Mouse (Mus musculus) hindbrain, embryonic 12.5 days (tissue): ENCODE measurements around the gene Ipmk. TPM values are rescaled to one million over a fixed set of nuclear protein-coding genes. Genes with fewer than 3 reads are reported as not detected.

Source experiments
- ATAC-seq: fragments of 200-750 bp; cut with Nextera tagmentation; 2 replicates; pipeline ENCODE4 v1.8.0; 2017; ENCODE audit warnings: moderate TSS enrichment; ENCODE audit not compliant: low FRiP score
- H3K27ac ChIP-seq: fragments of 300-500 bp; sonication (generic); 2 replicates; pipeline ENCODE4 v1.5.1; 2016; ENCODE audit warnings: mild to moderate bottlenecking
- H3K27me3 ChIP-seq: fragments of 300-500 bp; sonication (generic); 2 replicates; pipeline ENCODE4 v1.6.1; 2016; ENCODE audit warnings: mild to moderate bottlenecking
- H3K36me3 ChIP-seq: fragments of 300-500 bp; sonication (generic); 2 replicates; pipeline ENCODE4 v1.6.1; 2016; ENCODE audit warnings: mild to moderate bottlenecking
- H3K4me1 ChIP-seq: fragments of 300-500 bp; sonication (generic); 2 replicates; pipeline ENCODE4 v1.6.1; 2016
- H3K4me2 ChIP-seq: fragments of 300-500 bp; sonication (generic); replicated peaks from 2 replicates; pipeline ENCODE4 v1.6.1; 2016; ENCODE audit warnings: mild to moderate bottlenecking
- H3K4me3 ChIP-seq: fragments of 300-500 bp; sonication (generic); 2 replicates; pipeline ENCODE4 v1.5.1; 2016; ENCODE audit warnings: mild to moderate bottlenecking
- H3K9ac ChIP-seq: fragments of 300-500 bp; sonication (generic); 2 replicates; pipeline ENCODE4 v1.6.1; 2016; ENCODE audit warnings: mild to moderate bottlenecking, moderate library complexity
- H3K9me3 ChIP-seq: fragments of 300-500 bp; sonication (generic); replicated peaks from 2 replicates; pipeline ENCODE4 v1.6.1; 2016; ENCODE audit warnings: mild to moderate bottlenecking
- WGBS: fragments of 180-500 bp; shearing (Covaris S2); methylation state at CpG from one replicate; pipeline ENCODE4 v1.1.7; 2016; 5-methylcytosine and 5-hydroxymethylcytosine counted together
- polyA plus RNA-seq: library from polyadenylated mRNA; unstranded; fragments of >200 nt; fragmentation: Nextera tagmentation; extraction: Ambion mirVana; gene quantifications from 2 replicates; pipeline ENCODE4 v1.2.1, GENCODE M21; 2016

Gene Ipmk
- polyA plus RNA-seq, 1 experiment from 2014 or later: 23.4 TPM

DNA sequence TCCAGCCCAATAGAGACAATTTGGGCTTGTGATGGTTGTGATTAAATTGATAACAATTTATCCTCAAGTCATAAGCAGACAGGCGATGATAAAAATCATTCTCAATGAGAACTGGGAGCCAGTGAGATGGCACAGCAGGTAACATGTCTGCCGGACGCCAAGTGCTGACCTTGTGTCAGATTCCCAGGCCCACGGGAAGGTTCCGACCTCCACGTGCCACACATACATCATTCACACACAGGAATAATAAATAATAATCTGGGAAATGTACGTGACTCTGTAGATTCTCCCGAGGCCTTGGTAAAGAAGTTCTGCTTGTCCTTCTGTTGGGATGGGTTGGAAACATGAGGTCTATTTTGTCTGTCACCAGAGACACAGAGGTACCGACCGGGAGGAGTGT, 20.2 kb upstream of the Ipmk start:
- Histone ChIP-seq H3K4me2 (no peak overlapping the region), H3K36me3 (peaks cover 22% of the 10 kb centered on the region), H3K27ac (no peak overlapping the region), H3K9ac (no peak overlapping the region), H3K4me3 (no peak overlapping the region), H3K9me3 (no peaks in the 10 kb centered on the region), H3K27me3 (no peaks in the 10 kb centered on the region), H3K4me1 (no peaks in the 10 kb centered on the region)
- no peak for ATAC-seq
- 74% methylated on average over 10 of the region's 10 CpGs for WGBS

- Histone ChIP-seq H3K36me3 (peaks cover 26% of the 10 kb centered on the region), H3K27me3 (no peaks in the 10 kb centered on the region), H3K9ac (no peak overlapping the region), H3K4me1 (no peaks in the 10 kb centered on the region), H3K9me3 (no peaks in the 10 kb centered on the region), H3K4me2 (no peak overlapping the region), H3K4me3 (no peak overlapping the region), H3K27ac (no peak overlapping the region)
- 87% methylated on average over 6 of the region's 6 CpGs for WGBS
- no peak for ATAC-seq
Observed at GRCm38 (mm10) chr10:71328382-71328781, 19.2 kb upstream of the Ipmk start.

GRCm38 (mm10) chr10:71328870-71329269, 18.7 kb upstream of the Ipmk start:
- Histone ChIP-seq H3K9ac (no peak overlapping the region), H3K36me3 (peaks cover 26% of the 10 kb centered on the region), H3K4me3 (no peak overlapping the region), H3K27me3 (no peaks in the 10 kb centered on the region), H3K9me3 (no peaks in the 10 kb centered on the region), H3K4me1 (no peaks in the 10 kb centered on the region), H3K4me2 (no peak overlapping the region), H3K27ac (no peak overlapping the region)
- no peak for ATAC-seq
- 89% methylated on average over 5 of the region's 5 CpGs for WGBS

DNA sequence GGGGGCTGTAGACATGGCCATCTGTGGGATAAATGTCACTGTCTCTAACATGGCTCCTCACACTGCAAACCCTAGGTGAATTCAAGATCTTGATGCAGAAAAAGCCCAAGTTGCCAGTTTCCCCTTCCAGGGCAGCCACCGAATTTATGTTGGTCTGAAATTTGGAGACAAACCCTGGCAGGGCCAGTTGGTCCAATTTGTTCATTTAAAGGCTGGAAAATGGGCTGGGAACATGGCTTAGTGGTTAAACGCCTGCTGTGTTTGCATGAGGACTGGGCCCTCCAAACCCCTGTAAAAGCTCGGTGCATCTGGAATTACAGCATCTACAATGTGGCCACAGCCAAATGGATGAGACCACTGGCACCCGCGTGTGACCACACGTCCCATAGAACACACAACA, 18.3 kb upstream of the Ipmk start:
- Histone ChIP-seq H3K9me3 (no peaks in the 10 kb centered on the region), H3K4me3 (no peak overlapping the region), H3K4me2 (no peak overlapping the region), H3K36me3 (peaks cover 30% of the 10 kb centered on the region), H3K4me1 (no peaks in the 10 kb centered on the region), H3K27ac (no peak overlapping the region), H3K9ac (no peak overlapping the region), H3K27me3 (no peaks in the 10 kb centered on the region)
- 86% methylated on average over 6 of the region's 6 CpGs for WGBS
- ATAC-seq: no peak

DNA sequence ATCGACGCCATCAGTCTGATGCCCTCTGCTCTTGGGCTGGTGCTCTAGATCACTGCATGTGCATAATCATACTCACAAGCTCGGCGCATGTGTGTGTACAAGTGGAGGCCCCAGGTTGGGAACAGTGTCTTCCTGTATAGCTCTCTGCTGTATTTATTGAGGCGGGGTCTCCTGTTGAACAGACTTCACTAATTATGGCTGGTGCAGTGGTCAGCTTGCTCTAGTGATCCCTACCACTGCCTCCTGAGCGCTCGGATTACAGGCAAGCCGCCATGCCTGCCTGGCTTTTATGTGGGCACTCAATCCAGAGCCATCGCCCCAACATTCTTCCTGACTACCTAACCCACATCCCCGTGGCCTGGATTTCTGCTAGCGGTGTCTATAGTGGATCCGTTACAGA, 17.5 kb upstream of the Ipmk start:
- Histone ChIP-seq H3K4me3 (no peak overlapping the region), H3K9me3 (no peaks in the 10 kb centered on the region), H3K4me2 (no peak overlapping the region), H3K27me3 (no peaks in the 10 kb centered on the region), H3K27ac (no peak overlapping the region), H3K9ac (no peak overlapping the region), H3K36me3 (peaks cover 38% of the 10 kb centered on the region), H3K4me1 (no peaks in the 10 kb centered on the region)
- WGBS: 94% methylated on average over 12 of the region's 12 CpGs
- ATAC-seq: no peak

- Histone ChIP-seq H3K4me3 (no peak overlapping the region), H3K36me3 (peaks cover 49% of the 10 kb centered on the region), H3K27ac (no peak overlapping the region), H3K27me3 (no peaks in the 10 kb centered on the region), H3K9me3 (no peaks in the 10 kb centered on the region), H3K9ac (no peak overlapping the region), H3K4me1 (no peaks in the 10 kb centered on the region), H3K4me2 (no peak overlapping the region)
- WGBS: 92% methylated on average over 7 of the region's 7 CpGs
- no peak for ATAC-seq
Observed at GRCm38 (mm10) chr10:71331908-71332307, 15.7 kb upstream of the Ipmk start.

DNA sequence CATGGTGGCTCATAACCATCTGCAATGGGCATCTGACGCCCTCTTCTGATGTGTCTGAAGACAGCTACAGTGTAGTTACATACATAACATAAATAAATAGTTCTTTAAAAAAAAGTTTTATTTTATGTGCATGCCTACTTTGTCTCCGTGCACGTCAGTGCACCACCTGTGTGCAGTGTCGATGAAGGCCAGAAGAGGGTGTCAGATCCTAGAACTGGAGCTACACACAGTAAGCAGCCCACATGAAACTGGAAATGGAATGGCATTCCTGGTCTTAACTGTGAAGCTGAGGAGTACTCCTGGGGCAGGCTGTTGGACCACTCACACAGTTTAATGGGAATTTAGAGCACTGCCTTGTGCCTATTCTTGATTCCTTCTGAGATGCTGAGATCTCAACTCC, 15.2 kb upstream of the Ipmk start:
- Histone ChIP-seq H3K27ac (no peak overlapping the region), H3K9me3 (no peaks in the 10 kb centered on the region)
- WGBS: 91% methylated on average over 4 of the region's 4 CpGs

GRCm38 (mm10) chr10:71332859-71333258, 14.7 kb upstream of the Ipmk start:
- Histone ChIP-seq H3K27ac (no peak overlapping the region), H3K9ac (no peak overlapping the region), H3K4me3 (no peak overlapping the region), H3K4me1 (no peaks in the 10 kb centered on the region), H3K4me2 (no peak overlapping the region), H3K27me3 (no peaks in the 10 kb centered on the region), H3K36me3 (peaks cover 49% of the 10 kb centered on the region), H3K9me3 (no peaks in the 10 kb centered on the region)
- ATAC-seq: no peak
- WGBS: 98% methylated on average over 9 of the region's 9 CpGs

More for the DNA sequence above, 15.2 kb upstream of the Ipmk start:
- H3K36me3 ChIP-seq: peaks cover 49% of the 10 kb centered on the region
- no peak overlapping the region for H3K4me3 ChIP-seq
- no peaks in the 10 kb centered on the region for H3K27me3 ChIP-seq
- ATAC-seq: no peak
- no peak overlapping the region for H3K9ac ChIP-seq
- H3K4me1 ChIP-seq: no peaks in the 10 kb centered on the region
- no peak overlapping the region for H3K4me2 ChIP-seq

DNA sequence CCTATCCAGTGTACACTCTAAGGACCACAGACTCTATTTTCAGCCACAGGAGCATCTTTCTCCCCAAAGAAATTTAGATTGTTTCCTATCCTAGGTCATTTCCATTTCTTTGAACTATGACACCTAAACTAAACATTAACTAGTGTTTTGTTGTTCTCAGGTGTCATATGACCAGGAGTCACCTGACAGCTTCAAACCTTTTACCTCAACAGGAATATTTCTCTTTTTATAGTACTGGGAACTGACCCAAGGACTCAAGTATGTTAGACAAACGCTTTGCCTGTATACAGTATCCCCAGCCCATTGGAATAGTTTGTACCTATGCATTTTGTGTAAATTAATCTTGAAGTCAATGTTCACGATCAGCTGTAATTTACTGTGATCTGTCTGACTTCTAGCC, 9.8 kb upstream of the Ipmk start:
- H3K4me3 ChIP-seq: no peak overlapping the region
- H3K4me2 ChIP-seq: no peak overlapping the region
- H3K4me1 ChIP-seq: no peaks in the 10 kb centered on the region
- WGBS: 96% methylated on average over 2 of the region's 2 CpGs
- no peaks in the 10 kb centered on the region for H3K27me3 ChIP-seq
- H3K36me3 ChIP-seq: peaks cover 26% of the 10 kb centered on the region
- no peaks in the 10 kb centered on the region for H3K9me3 ChIP-seq
- no peak overlapping the region for H3K9ac ChIP-seq
- no peak for ATAC-seq
- H3K27ac ChIP-seq: no peak overlapping the region

- Histone ChIP-seq H3K9ac (no peak overlapping the region), H3K4me1 (peaks cover 3% of the 10 kb centered on the region; the same call in 1 of the 2 replicates), H3K9me3 (no peaks in the 10 kb centered on the region), H3K36me3 (peaks cover 23% of the 10 kb centered on the region), H3K27ac (no peak overlapping the region), H3K4me2 (no peak overlapping the region), H3K27me3 (no peaks in the 10 kb centered on the region), H3K4me3 (no peak overlapping the region)
- ATAC-seq: no peak
- 87% methylated on average over 8 of the region's 8 CpGs for WGBS
Observed at GRCm38 (mm10) chr10:71338156-71338905, 9.2 kb upstream of the Ipmk start.

- Histone ChIP-seq H3K4me1 (peaks cover 12% of the 10 kb centered on the region), H3K9me3 (no peaks in the 10 kb centered on the region), H3K27me3 (no peaks in the 10 kb centered on the region), H3K27ac (no peak overlapping the region), H3K36me3 (peaks cover 17% of the 10 kb centered on the region), H3K4me3 (no peak overlapping the region), H3K4me2 (no peak overlapping the region), H3K9ac (no peak overlapping the region)
- ATAC-seq: no peak
- WGBS: 76% methylated on average over 4 of the region's 4 CpGs
Observed at GRCm38 (mm10) chr10:71339463-71339862, 8.1 kb upstream of the Ipmk start.

- ATAC-seq: no peak
- peaks cover 10% of the 10 kb centered on the region for H3K36me3 ChIP-seq
- peaks cover 14% of the 10 kb centered on the region for H3K4me1 ChIP-seq
- H3K4me2 ChIP-seq: no peak overlapping the region
- no peaks in the 10 kb centered on the region for H3K27me3 ChIP-seq
- H3K4me3 ChIP-seq: no peak overlapping the region
- 87% methylated on average over 2 of the region's 2 CpGs for WGBS
- no peak overlapping the region for H3K27ac ChIP-seq
- no peak overlapping the region for H3K9ac ChIP-seq
- no peaks in the 10 kb centered on the region for H3K9me3 ChIP-seq
Observed at GRCm38 (mm10) chr10:71340195-71340594, 7.4 kb upstream of the Ipmk start.

DNA sequence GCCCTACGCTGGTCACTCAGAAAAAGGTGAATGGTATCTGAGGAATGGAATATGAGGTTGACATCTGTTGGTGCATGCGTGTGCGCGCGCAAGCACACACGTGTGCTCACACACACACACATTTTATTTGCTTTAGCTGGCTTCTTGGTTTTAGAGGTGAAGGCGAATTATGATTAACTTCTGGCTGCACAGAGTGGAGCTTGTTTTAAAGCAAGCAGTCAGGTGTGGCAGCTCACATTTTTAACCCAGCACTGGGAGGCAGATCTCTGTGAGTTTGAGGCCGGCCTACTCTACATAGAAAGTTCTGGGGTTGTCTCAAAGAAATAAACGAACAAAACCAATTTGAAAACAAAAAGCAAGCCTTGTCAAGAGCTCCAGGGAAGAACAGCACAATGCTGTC, 6.3 kb upstream of the Ipmk start:
- ATAC-seq: no peak

More for the DNA sequence above, 6.3 kb upstream of the Ipmk start:
- H3K4me3 ChIP-seq: no peak overlapping the region
- H3K9me3 ChIP-seq: no peaks in the 10 kb centered on the region
- H3K4me2 ChIP-seq: no peak overlapping the region
- peaks cover 17% of the 10 kb centered on the region for H3K4me1 ChIP-seq
- H3K27ac ChIP-seq: no peak overlapping the region
- H3K9ac ChIP-seq: no peak overlapping the region
- 95% methylated on average over 9 of the region's 9 CpGs for WGBS
- H3K27me3 ChIP-seq: no peaks in the 10 kb centered on the region
- H3K36me3 ChIP-seq: peaks cover under 1% of the 10 kb centered on the region; the same call in 1 of the 2 replicates
